Mouse (Mus musculus) brain, embryonic 14.5 days (tissue): ENCODE data around the gene Ehbp1.

Experiments
- CTCF ChIP-seq: fragments of 200-500 bp; IDR thresholded peaks from 2 replicates; pipeline ENCODE4 v1.5.1; 2012; ENCODE audit warnings: inconsistent platforms, mild to moderate bottlenecking, moderate library complexity, borderline replicate concordance; ENCODE audit not compliant: insufficient read depth, insufficient read length; ENCODE audit errors: extremely low read depth
- POLR2A ChIP-seq: fragments of 200-500 bp; IDR thresholded peaks from 2 replicates; pipeline ENCODE4 v1.6.1; 2012; ENCODE audit warnings: mild to moderate bottlenecking, inconsistent platforms, borderline replicate concordance; ENCODE audit not compliant: poor library complexity, insufficient read depth, insufficient read length, severe bottlenecking; ENCODE audit errors: extremely low read depth

DNA sequence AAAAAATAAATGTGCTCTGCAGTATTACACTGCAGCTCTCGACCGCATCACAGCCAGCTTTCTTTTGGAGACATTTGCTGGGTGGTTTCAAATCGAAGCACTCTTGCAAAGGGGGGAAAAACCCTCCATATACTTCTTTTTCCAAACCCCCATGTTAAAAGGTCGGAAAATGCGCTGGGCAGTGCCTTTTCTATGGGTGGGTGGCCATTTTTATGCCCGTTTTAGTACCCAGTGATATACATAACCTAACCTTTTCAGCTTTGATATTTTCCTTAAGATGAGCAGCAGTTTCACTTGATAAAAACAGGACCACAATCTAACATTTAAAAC is 334.3 kb downstream of the Ehbp1 start:
- TF ChIP-seq POLR2A (no peak), CTCF (no peak)
